Comparison of ENCODE assay signal across 10 mouse cellular contexts in the genomic region with DNA sequence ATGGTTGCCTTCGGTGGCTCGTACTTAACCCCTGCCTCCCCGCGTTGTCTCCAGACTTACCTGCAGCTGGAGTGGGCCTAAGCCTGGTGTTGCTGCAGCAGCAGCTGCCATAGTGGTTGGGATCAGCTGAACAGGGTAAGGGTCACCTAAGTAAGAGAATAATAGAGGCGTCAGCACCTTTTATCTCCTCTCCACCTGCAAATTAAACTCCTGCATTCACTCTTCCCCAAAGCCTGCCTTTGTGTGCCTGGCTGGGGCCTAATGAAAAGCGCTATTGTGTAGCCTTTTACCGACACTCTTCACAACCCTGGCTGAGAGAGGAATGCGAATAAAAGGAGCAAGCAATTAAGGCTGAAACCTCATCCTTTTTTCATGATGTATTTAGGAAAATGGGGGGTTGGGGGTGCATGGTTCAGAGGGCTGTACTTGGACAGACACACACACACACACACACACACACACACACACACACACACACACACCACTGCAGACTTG.
DNase-seq lines count a peak whose midpoint lies in the region; ATAC-seq lines count a peak whose summit lies in the region.
"Had no signal": no experiment of that assay in that cellular context is flagged by ENCODE, and none has a peak within 500 bp of the region (broad histone marks: within the 10 kb centered on the region; RNA-seq: fewer than 3 reads in every experiment).

No protein-coding gene starts in this region.

- H3K4me3 ChIP-seq in neural tube, embryonic 12.5 days, result no peak overlapping the region
- no peak overlapping the region for H3K4me3 ChIP-seq in embryonic facial prominence, embryonic 12.5 days
- H3K4me3 ChIP-seq in hindbrain, embryonic 16.5 days (ENCODE audit: low read length), result no peak overlapping the region
- H3K4me3 ChIP-seq: erythroblast, embryonic 14.5 days had no signal

- H3K4me1 ChIP-seq in neural tube, embryonic 12.5 days, result peaks cover 5% of the 10 kb centered on the region; the same call in 1 of the 2 replicates
- H3K4me1 ChIP-seq in embryonic facial prominence, embryonic 12.5 days, result no peaks in the 10 kb centered on the region
- no peaks in the 10 kb centered on the region for H3K4me1 ChIP-seq in hindbrain, embryonic 16.5 days (ENCODE audit: control insufficient read depth, insufficient read depth, low read depth, low read length)

- H3K9ac ChIP-seq in neural tube, embryonic 12.5 days, result no peak overlapping the region
- H3K9ac ChIP-seq in embryonic facial prominence, embryonic 12.5 days, result no peak overlapping the region
- H3K9ac ChIP-seq in hindbrain, embryonic 16.5 days (ENCODE audit: low read depth, low read length), result no peak overlapping the region

- no peaks in the 10 kb centered on the region for H3K27me3 ChIP-seq in neural tube, embryonic 12.5 days (replicated peaks)
- no peaks in the 10 kb centered on the region for H3K27me3 ChIP-seq in embryonic facial prominence, embryonic 12.5 days
- no peaks in the 10 kb centered on the region for H3K27me3 ChIP-seq in hindbrain, embryonic 16.5 days (replicated peaks; ENCODE audit: control insufficient read depth, insufficient read depth, low read length)

- H3K4me2 ChIP-seq in neural tube, embryonic 12.5 days (replicated peaks), result no peak overlapping the region
- H3K4me2 ChIP-seq in embryonic facial prominence, embryonic 12.5 days (replicated peaks), result no peak overlapping the region
- H3K4me2 ChIP-seq in hindbrain, embryonic 16.5 days (ENCODE audit: low read length), result no peak overlapping the region

- no peaks in the 10 kb centered on the region for H3K9me3 ChIP-seq in neural tube, embryonic 12.5 days
- no peaks in the 10 kb centered on the region for H3K9me3 ChIP-seq in embryonic facial prominence, embryonic 12.5 days
- H3K9me3 ChIP-seq in hindbrain, embryonic 16.5 days (ENCODE audit: control insufficient read depth, low read length), result no peaks in the 10 kb centered on the region

- no peaks in the 10 kb centered on the region for H3K36me3 ChIP-seq in neural tube, embryonic 12.5 days
- no peaks in the 10 kb centered on the region for H3K36me3 ChIP-seq in embryonic facial prominence, embryonic 12.5 days
- H3K36me3 ChIP-seq in hindbrain, embryonic 16.5 days (ENCODE audit: control insufficient read depth, insufficient read depth, low read length), result no peaks in the 10 kb centered on the region

- ATAC-seq in neural tube, embryonic 12.5 days (ENCODE audit: low FRiP score, low read depth), result peak; percentile 72
- ATAC-seq in embryonic facial prominence, embryonic 12.5 days (ENCODE audit: insufficient number of reproducible peaks, insufficient read depth, low FRiP score, low TSS enrichment), result peak; percentile 82; the same call in 1 of the 2 replicates
- 0 out of 2 replicates have a peak, but pooled peaks have one; percentile 34 for ATAC-seq in hindbrain, embryonic 16.5 days

- DNase-seq in neural tube, embryonic 10.5 days (ENCODE audit: extremely low spot score, low spot score), result no peak
- peak; percentile 77 for DNase-seq in retina, postnatal 1 day
- DNase-seq in layer of hippocampus, postnatal 25 days (ENCODE audit: extremely low spot score in 1 of 2, low spot score in 1 of 2), result no peak
- no peak for DNase-seq in ovary, postnatal 36 days (ENCODE audit: low spot score)
- DNase-seq in T-cell, adult 2 months (ENCODE audit: low spot score), result no peak
- DNase-seq: kidney, postnatal 36 days had no signal

- WGBS in neural tube, embryonic 12.5 days, result 11% methylated on average over 8 of the region's 8 CpGs
- 14% methylated on average over 8 of the region's 8 CpGs for WGBS in embryonic facial prominence, embryonic 12.5 days
- 13% methylated on average over 8 of the region's 8 CpGs for WGBS in hindbrain, embryonic 16.5 days

- H3K27ac ChIP-seq in neural tube, embryonic 12.5 days, result no peak overlapping the region
- H3K27ac ChIP-seq in embryonic facial prominence, embryonic 12.5 days, result 0 out of 2 replicates have a peak overlapping the region, but pooled peaks have one; percentile 3
- H3K27ac ChIP-seq in hindbrain, embryonic 16.5 days (ENCODE audit: low read depth, low read length), result no peak overlapping the region
